Mouse (Mus musculus): ENCODE data around the gene Nmi. TPM values are rescaled to one million over a fixed set of nuclear protein-coding genes. Genes with fewer than 3 reads are reported as not detected.
"Not testable (repeated sequence)": the region's sequence is repeated elsewhere in the genome, so short reads cannot be mapped to it uniquely, and the experiment has no call there.

Nmi gene
- total RNA-seq (2021): 1 to 10 TPM; 2.4 to 3.1 TPM
- long read RNA-seq, experiment 1, partial matches to known transcripts: 0 of 1 reads
- long read RNA-seq, experiment 1, other reads (novel, unspliced or antisense): 0 of 1 reads
- long read RNA-seq, experiment 2, partial matches to known transcripts: 0 of 2 reads
- long read RNA-seq, experiment 2, other reads (novel, unspliced or antisense): 0 of 2 reads

DNA sequence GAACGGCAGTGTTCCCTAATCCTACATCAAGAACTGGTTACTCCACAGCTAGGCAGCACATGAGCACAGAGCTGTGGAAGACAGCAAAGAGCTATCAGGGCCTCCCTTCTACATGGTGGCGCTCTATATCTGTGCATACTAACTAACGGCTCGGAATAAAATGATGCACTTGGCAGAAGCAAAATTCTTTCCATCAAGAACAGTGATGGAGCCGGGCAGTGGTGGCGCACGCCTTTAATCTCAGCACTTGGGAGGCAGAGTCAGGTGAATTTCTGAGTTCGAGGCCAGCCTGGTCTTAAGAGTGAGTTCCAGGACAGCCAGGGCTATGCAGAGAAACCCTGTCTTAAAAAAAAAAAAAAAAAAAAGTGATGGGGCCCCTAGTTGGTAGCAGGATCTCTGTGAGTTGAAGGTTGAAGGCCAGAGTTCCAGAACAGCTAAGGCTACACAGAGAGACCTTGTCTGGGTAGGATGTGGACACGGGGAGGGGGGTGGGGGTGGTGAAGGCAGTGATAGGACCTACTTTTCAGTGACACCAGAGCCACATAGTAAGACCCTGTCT is at the start of gene Nmi:
TSS of gene Nmi (minus strand) at position 85 of the 559 bp plus-strand sequence.
- DNase-seq (ENCODE audit: low spot score): no peak

GRCm38 (mm10) chr2:52016361-52016760 is 43.1 kb upstream of the Nmi start:
- DNase-seq (ENCODE audit: low spot score): no peak

- DNase-seq (ENCODE audit: low spot score): peak; percentile 11
Observed at GRCm38 (mm10) chr2:52013306-52013820, 40.1 kb upstream of the Nmi start.

DNA sequence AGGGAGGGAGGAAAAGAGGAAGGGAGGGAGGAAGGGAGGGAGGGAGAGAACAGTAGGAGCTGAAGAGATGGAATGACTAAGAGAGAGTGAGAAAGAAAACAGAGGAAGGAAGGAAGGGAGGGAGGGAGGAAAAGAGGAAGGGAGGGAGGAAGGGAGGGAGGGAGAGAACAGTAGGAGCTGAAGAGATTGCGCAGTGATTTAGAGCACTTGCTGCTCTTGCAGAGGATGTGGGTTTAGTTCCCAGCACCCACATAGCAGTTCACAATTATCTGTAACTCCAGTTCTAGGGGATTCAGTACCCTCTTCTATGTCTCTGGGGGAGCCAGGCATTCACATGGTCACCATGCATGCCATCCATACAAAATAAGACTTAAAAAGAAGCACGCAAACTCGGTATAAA is 38.5 kb upstream of the Nmi start:
- DNase-seq (ENCODE audit: low spot score): not testable (repeated sequence)

- peak; percentile 47 for DNase-seq (ENCODE audit: low spot score)
Observed at GRCm38 (mm10) chr2:52006380-52006779, 33.1 kb upstream of the Nmi start.

DNA sequence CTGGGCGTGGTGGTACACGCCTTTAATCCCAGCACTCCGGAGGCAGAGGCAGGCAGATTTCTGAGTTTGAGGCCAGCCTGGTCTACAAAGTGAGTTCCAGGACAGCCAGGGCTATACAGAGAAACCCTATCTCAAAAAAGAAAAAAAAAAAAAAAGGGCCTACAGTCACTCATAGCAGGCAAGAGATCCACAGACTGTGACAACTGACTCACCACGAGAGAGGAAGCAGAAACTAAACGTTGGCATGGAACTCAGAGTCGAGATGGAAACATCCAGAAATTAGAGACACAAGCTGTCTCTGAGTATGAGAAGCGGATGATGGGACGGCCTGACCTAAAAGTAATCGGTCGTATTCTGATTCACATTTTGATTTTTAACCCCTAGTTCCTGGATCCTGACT is 29.0 kb upstream of the Nmi start:
- DNase-seq (ENCODE audit: low spot score): not testable (repeated sequence)

GRCm38 (mm10) chr2:52001521-52001920 is 28.2 kb upstream of the Nmi start:
- DNase-seq (ENCODE audit: low spot score): no peak

- DNase-seq (ENCODE audit: low spot score): no peak
Observed at GRCm38 (mm10) chr2:51999996-52000395, 26.7 kb upstream of the Nmi start.

- no peak for DNase-seq (ENCODE audit: low spot score)
Observed at GRCm38 (mm10) chr2:51991447-51991846, 18.2 kb upstream of the Nmi start.

DNA sequence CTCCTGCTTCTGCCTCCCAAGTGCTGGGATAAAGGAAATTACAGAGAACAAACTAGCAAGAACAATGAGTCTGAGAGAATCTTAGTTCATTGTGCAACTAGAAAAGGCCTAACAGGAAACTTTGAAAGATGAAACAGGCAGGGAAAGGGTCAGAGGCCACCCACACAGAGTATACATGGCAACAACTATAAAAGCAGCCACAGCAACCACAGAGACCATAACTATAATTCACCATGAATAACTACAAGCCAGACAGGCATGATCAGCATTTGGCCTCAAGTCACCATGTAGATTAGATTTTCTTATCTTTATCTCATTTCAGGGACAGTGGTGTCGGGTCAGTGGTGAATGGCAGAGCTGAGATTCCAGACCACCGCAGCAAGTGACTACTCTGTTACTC is 16.3 kb upstream of the Nmi start:
- DNase-seq (ENCODE audit: low spot score): no peak

- no peak for DNase-seq (ENCODE audit: low spot score)
Observed at GRCm38 (mm10) chr2:51986695-51987094, 13.4 kb upstream of the Nmi start.

GRCm38 (mm10) chr2:51986157-51986556 is 12.9 kb upstream of the Nmi start:
- DNase-seq (ENCODE audit: low spot score): no peak

- no peak for DNase-seq (ENCODE audit: low spot score)
Observed at GRCm38 (mm10) chr2:51985241-51985640, 11.9 kb upstream of the Nmi start.

GRCm38 (mm10) chr2:51982288-51982687 is 9.0 kb upstream of the Nmi start:
- no peak for DNase-seq (ENCODE audit: low spot score)

- peak; percentile 13 for DNase-seq (ENCODE audit: low spot score)
Observed at GRCm38 (mm10) chr2:51981630-51982029, 8.3 kb upstream of the Nmi start.

DNA sequence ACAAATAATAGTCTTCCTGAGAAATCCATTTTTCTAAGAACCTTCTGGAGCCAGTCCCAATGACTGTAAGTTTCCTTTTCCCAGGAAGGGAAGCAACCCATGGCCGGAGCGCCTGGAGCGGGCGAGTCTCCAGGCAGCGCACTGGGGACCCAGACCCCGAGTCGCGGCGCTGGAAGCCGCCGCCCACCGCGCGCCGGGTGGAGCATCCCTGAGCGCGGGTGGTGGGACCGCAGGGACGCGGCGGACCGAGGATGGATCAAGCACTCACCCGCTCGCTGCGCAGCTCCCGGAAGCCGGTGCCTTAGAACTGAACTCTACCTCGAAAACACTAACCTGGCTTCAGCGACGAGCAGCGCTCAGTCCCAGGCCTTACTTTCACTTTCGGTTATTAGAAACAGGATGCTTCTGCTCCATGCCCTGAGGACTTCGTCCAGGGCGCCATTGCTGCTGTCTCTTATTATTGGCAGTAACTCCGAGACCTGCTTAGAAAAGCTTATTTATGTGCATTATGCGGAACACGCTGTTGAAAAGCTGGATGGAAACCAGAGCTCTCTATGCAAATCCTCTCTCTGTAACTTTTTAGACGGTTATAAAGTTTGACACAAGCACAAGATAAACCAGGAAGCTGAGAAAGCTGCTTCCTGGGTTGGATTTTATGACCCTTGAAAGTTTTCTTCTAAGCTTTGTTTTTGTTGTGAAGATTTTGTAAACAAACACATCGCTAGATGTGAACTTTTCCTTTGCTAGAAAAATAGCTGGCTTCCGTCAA is 469 bp downstream of the Nmi start:
- peak; percentile 34 for DNase-seq (ENCODE audit: low spot score)

DNA sequence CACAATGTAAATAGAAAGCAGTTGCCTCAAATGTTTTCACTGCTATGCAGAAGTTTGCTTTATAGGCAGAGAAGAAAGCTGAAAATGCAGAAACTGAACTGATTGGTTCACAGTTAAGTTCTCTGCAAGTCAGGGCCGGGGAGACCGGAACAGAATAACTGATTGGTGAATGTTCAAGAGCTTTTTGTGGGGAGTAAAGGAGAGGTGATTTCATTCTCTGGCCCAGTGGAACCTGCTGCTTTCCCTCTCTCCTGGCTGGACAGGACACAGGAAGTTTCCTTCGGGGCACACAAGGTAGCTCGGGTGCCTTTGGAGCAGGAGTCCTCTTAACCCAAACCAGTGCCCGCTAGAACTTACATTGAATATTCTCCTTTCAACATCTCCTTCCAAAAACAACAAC is 1.2 kb downstream of the Nmi start:
- DNase-seq (ENCODE audit: low spot score): peak; percentile 15

- DNase-seq (ENCODE audit: low spot score): no peak
Observed at GRCm38 (mm10) chr2:51970897-51971296, 2.4 kb downstream of the Nmi start.

DNA sequence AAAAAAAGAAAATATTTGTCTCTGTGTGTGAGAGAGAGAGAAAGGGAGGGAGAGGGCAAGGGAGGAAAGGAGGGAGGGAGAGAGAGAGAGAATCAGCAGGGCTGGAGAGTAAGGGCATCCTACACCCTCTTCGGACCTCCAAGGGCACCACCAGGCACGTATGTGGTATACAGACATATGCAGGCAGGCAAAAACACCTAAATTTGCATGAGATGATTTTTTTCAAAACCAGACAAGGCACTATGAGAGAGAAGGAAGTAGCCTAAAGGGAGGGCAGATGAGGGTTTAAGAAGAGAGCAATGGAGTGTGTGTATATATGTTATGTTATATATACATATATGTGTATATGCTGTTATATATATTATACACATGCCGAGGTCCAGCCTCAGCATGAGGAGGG is 6.0 kb downstream of the Nmi start:
- no peak for DNase-seq (ENCODE audit: low spot score)

DNA sequence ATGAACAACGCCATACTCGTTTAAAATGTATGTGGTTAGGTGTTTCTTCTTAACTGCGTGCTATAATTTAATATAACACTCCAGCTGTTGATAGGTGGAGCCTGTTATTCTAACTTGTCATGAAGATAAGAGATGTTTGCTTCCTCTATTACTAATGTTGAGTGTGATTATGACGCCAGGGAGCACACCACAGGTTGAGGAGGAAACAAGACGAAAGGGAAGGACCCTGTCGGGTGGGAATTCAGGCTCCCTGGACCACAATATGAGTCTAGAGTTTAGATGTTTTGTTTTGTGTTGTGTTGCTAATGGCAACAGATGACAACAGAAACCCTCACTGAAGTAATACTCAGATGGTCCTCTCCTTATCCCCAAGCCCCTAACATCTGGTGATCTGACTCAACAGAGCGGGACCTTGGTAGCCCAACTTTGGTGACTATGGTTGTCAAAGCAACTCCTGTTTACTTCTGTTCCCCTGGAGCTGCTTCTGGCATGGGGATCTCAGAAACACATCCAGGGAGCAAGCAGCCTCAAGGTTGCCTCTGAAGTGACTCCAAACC is 19.6 kb downstream of the Nmi start:
- no peak for DNase-seq (ENCODE audit: low spot score)

- DNase-seq (ENCODE audit: low spot score): no peak
Observed at GRCm38 (mm10) chr2:51950876-51951275, 22.4 kb downstream of the Nmi start.

DNA sequence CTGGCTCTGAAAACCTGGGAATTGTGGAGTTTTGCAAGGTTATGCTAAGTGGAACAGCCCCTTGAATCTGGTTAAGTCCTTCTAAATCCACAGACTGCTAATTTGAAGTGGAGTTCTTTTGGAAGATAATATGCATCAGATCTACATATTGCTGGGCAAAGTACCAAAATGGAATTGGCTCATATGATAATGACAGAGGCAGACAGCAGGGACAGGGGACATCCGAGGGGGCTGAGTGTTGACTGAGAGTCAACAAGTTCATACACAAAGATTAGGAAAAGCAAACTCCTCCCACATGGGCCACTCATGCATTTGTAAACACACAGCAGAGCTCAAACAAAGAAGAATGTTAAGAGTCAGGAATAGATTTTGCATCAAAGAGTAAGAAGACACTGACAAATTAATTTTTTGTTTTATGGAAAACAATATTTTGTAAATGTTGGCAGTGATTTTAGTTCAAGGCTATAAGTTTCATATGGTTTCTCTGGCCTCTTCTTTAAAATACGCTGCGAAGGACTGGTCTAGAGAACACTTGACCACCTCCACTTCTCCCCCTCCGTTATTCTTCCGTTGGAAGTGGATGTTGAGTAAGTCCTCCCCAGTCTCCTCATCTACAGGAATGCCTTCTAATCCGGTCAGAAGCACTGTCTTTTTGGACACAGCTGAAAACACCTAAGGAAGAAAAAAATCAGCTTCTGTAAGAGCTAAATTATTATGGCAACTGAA is 25.0 kb downstream of the Nmi start:
- no peak for DNase-seq (ENCODE audit: low spot score)
